Mouse (Mus musculus) kidney, postnatal 14 days (tissue): ENCODE measurements around the gene Shmt2.

Experiments
- DNase-seq: peaks from one replicate; pipeline ENCODE4 v3.0.0; 2022; ENCODE audit warnings: mixed read lengths

Gene Shmt2

GRCm38 (mm10) chr10:127531548-127531947, 9.3 kb upstream of the Shmt2 start:
- DNase-seq, result no peak

- no peak for DNase-seq
Measured at GRCm38 (mm10) chr10:127530945-127531344, 8.7 kb upstream of the Shmt2 start.

DNA sequence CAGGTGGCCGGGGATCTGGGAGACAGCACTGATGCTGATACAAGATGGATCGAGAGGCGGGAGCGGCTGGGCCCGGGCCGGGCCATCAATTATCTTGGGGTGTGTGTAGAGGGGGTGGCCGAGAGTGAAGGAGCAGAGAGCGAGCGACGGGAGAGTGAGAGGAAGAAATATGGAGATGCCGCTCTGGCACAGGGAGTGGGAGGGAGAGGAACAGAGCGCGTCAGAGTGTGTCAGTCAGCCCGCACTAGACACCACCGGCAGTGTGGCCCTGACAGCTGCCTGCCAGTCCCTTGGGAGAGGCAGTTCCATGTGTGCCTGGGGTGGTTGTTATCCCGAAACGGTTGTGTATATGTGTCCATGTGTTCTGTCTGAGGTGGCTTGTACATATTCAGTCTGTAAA, 5.2 kb upstream of the Shmt2 start:
- DNase-seq, result no peak

GRCm38 (mm10) chr10:127526681-127527080, 4.4 kb upstream of the Shmt2 start:
- DNase-seq, result peak; percentile 75

- no peak for DNase-seq
Measured at GRCm38 (mm10) chr10:127526048-127526447, 3.8 kb upstream of the Shmt2 start.

GRCm38 (mm10) chr10:127524646-127525255, 2.5 kb upstream of the Shmt2 start:
- DNase-seq, result no peak

GRCm38 (mm10) chr10:127521611-127522080, 598 bp downstream of the Shmt2 start:
- DNase-seq, result no peak

DNA sequence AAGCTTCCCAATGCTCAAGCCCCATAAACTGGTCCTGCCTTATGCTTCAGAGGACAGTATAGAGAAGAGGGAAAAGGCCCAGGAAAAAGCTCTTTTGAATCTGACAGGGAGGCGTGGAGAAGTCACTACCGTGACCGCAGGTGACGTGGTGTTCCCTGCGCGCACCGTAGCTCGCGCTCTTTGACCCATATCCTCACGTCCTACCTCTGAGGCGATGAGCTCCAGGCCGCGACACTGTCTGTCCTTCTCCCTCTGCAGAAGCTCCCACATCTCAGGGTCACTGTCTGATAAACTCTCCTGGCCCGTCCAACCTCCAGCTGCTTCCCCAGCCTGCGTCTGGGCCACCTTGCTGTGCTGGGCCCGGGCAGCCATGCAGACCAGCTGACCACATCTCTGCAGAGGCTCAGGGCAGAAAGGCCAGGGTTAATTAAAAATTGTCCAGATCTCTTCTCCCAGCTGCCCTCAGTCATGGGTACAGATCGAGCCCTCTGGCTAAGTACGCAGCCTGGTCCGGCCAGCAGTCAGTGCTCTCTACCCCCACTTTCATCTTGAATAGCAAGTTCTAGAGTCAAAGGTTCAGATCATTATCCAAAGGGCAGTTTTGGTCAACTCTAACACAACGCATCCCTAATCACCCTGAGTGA, 1.4 kb downstream of the Shmt2 start:
- peak; percentile 67 for DNase-seq

DNA sequence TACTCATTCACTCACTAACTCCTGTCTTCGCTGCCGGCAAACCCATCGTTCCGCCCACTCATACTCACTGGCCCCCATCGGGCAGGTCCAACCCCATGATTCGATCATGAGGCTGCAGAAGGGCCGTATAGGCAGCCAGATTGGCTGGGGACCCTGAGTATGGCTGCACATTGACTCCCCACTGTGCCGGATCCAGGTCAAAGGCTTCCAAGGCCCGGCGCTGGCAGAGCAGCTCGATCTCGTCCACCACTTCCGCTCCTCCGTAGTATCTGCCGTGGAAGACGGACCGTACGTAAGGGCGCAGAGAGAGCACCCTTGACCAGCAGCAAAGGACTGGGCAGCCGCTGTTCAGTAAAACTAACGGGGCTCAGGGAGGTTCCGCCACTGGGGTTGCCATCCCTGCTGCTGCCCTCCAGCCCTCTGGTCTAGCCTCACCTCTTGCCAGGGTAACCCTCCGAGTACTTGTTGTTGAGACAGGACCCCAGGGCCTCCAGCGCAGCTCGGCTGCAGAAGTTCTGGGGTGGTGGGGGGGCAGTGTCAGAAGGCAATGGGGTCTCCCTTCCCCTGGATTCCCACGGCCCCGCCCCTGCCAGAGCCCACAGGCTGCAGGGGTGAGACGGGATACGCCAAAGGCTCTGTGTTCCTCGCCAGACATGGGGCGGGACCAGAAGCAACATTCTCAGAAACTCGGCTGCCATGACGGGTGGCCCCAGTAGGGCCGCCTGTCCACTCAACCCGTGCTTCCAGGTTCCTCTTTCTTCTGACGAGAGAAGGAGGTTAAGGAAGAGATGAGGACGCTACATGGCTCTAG, 2.1 kb downstream of the Shmt2 start:
- DNase-seq, result no peak

GRCm38 (mm10) chr10:127519041-127519701, 3.1 kb downstream of the Shmt2 start:
- no peak for DNase-seq

DNA sequence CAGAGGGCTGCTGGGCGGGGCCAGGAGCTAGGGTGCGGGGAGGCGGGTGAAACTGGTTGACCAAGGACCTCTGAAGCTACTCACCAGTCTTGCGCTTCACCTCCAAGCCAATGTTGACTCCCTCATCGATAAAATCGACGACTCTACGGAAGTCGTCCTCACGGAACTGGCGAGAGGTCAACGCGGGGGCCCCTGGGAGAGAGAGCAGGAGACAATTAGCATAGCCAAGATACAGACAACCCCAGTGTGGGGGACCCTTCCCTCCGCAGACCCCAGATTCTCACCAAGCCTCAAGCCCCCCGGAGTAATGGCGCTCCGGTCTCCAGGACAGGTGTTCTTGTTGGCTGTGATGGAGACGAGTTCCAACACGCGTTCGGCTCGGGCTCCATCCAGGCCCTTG, 4.3 kb downstream of the Shmt2 start:
- DNase-seq, result no peak

DNA sequence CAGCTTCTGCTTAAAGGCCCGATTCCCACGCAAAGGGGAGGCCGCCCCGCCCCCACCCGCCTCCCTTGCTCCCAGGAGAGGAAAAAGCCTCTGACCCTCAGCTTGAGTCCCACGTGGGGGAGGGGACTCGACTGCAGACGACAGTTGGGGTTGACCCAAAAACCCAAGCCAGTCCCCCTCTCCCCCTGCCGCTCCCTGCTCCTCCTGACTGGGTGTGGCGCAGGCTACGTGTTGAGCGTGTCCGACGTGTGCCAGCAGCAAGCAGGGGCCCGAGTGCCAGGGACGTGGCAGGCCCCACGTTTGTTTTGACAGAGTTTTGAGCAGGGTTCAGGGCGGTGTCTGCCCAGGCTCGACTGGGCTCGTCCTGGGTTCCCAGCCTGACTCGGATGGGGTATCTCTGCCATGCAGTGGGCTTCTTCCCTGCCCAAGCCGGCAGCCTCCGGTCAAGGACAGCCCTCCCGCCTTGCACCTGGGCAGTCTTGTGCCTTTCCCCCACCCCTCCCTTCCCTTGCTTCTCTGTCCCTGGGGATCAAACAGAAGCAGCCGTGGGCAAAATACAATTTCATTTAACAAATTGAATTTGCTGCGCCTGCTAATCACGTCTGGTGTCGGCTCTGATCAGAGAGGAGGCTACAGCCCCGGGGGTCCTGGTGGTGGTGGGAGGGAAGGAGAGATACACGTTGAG, 5.5 kb downstream of the Shmt2 start:
- peak; percentile 66 for DNase-seq

DNA sequence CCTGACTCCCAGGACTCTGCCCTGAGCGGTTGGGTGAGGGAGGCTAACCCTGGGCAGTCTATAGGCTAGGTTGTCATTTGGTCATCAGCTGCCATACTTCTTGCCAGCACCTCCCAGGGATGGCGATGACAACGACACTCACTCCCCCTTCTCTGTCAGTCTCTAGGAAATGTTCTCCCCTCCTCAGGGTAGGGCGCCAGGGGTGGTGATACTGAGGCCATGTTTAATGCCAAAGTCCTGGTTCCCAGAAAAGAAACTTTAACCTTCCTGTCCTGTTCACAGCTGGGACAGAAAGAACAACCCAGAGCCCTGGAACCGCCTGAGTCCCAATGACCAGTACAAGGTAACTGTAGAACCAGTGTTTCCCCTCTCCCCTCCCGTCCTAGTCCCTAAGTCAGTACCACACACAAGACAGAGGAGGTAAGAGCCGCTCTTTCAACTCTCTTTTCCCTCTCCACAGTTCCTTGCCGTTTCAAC, 6.2 kb downstream of the Shmt2 start:
- no peak for DNase-seq

DNA sequence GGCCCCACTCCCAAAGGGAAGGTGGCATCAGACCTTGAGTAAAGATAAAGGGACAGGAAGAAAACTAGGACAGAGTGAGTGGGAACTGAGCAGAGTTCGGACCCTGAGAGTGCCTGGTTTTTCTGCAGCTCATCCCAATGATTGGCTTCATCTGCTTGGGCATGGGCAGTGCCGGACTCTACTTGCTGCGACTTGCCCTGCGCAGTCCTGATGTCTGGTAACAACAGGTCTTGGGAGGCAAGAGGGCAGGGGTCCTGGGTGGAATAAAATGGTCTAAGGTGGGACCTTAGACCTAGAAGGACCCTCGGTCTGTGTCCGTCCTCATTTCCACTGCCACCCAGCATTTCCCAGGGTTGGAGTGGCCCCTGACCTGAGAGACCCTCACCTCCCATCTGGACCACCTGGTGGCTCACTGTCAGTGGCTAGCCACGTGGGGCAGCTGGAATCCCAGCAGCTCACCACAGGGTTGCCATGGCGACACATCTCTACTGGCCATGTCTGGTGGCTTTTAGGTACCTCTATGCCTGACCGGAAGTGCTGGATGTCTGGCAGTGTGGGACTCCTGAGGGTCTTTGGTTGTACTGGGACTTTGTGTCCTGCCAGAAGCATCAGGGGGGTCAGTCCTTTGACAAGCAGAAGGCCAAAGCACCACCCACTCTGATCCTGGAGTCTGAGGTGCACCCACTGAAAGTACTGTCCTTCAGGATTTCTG, 6.8 kb downstream of the Shmt2 start:
- DNase-seq, result no peak

GRCm38 (mm10) chr10:127514764-127515163, 7.5 kb downstream of the Shmt2 start, which contains the start of gene Ndufa4l2:
Ndufa4l2 (plus strand) TSS chr10:127514967.
- peak; percentile 60 for DNase-seq

GRCm38 (mm10) chr10:127514111-127514698, 8.0 kb downstream of the Shmt2 start:
- no peak for DNase-seq

DNA sequence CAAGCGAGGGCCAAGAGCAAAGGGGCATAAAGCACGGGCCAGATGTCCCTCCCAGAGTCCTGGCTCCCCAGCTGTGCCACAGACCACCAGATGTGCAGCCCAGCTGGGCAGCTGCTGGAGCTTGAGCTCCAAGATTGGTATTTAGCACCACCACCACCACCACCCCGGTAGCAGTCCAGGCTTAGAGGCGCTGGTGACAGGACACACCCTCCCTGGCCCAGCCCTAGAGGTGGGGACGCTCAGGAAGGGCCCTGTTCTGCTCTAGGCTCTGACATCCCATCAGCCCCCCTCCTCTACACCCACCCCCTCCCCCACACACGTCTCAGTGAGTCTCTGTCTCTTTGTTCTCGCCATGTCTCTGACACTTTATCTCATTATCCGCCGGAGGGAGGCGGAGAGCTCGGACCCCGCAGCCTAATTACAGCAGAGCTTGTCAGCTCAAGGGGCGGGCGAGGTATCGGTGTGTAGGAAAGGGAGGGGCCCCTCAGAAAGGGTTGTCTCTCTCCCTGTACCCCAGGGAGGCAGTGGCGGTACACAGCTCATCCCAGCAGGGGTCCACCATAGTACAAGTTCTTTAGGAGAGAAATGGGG, 8.6 kb downstream of the Shmt2 start:
- no peak for DNase-seq

DNA sequence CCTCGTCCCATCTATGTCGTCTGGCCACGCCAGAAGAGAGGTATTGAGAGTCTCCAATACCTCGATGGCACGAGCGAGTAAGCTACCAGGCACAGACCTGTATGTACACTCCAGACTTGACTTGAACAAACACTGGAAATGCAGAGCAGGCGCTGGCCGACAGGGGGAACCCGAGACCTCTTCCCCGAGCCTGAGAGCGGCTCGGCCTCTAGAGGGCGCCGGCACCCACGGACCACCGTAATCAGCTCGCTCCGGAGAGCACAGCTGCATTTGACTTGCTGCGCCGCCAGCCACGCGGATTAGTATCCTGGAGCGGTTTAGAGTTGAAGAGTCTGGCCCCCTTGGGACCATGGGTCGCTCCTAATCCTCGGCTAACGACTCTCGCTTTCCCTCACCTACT, 9.4 kb downstream of the Shmt2 start:
- peak; percentile 94 for DNase-seq

- no peak for DNase-seq
Measured at GRCm38 (mm10) chr10:127512307-127512666, 10.0 kb downstream of the Shmt2 start.

DNA sequence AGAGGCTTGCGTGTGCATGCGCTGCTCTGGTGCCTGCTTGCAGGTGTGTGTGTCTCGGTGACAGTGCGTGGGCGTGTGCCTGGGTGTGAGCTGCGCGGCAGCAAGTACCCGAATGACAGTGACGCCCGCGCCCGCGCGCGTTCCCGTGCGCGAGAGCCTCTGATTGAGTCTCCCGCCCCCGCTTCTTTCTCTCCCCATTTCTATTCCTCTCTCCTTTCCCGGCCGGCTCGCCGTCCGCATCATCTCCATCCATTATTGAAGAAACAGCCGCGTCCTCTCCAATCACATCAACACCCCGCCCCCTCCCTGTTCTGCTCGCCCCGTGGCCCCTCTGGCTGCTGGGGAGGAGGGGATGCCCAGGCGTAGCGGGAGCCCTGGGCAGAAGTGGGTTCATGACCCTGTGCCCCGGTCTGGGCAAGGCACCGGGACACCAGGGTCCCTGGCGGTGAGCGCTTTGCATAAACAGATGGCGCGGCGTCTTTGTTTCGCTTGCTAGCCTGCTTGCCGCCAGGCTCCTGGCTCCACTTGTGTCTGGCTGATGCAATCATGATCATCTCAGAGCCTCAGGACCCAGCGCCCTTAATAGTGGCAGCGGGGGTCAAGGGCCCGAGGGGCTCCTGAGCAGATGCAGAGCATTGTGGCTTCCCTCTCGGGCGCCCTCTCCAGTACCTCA, 10.5 kb downstream of the Shmt2 start:
- DNase-seq, result no peak
